Mouse (Mus musculus) kidney, adult 9 months (tissue): Measurements from ENCODE around the gene Pim1.

ENCODE experiments used
- DNase-seq: peaks from one replicate; pipeline ENCODE4 v3.0.0; 2022

The Pim1 gene

GRCm38 (mm10) chr17:29467030-29467429 lies 23.5 kb upstream of the Pim1 start:
- DNase-seq: no peak

GRCm38 (mm10) chr17:29473466-29473865 lies 17.1 kb upstream of the Pim1 start:
- DNase-seq: no peak

- no peak for DNase-seq
Observed at GRCm38 (mm10) chr17:29474036-29474435, 16.5 kb upstream of the Pim1 start.

GRCm38 (mm10) chr17:29475142-29475541 lies 15.4 kb upstream of the Pim1 start:
- no peak for DNase-seq

- no peak for DNase-seq
Observed at GRCm38 (mm10) chr17:29476461-29476860, 14.1 kb upstream of the Pim1 start.

- DNase-seq: no peak
Observed at GRCm38 (mm10) chr17:29477357-29477756, 13.2 kb upstream of the Pim1 start.

- DNase-seq: no peak
Observed at GRCm38 (mm10) chr17:29478271-29478670, 12.3 kb upstream of the Pim1 start.

GRCm38 (mm10) chr17:29480256-29480655 lies 10.3 kb upstream of the Pim1 start:
- DNase-seq: no peak

- DNase-seq: no peak
Observed at GRCm38 (mm10) chr17:29482632-29483031, 7.9 kb upstream of the Pim1 start.

- DNase-seq: no peak
Observed at GRCm38 (mm10) chr17:29483282-29483681, 7.3 kb upstream of the Pim1 start.

- DNase-seq: no peak
Observed at GRCm38 (mm10) chr17:29484431-29484830, 6.1 kb upstream of the Pim1 start.

- no peak for DNase-seq
Observed at GRCm38 (mm10) chr17:29485336-29486233, 5.0 kb upstream of the Pim1 start.

- DNase-seq: peak; percentile 59
Observed at GRCm38 (mm10) chr17:29488257-29488977, 2.1 kb upstream of the Pim1 start.

GRCm38 (mm10) chr17:29488978-29489970 lies 1.3 kb upstream of the Pim1 start:
- DNase-seq: peak; percentile 50

- peak; percentile 98 for DNase-seq
Observed at GRCm38 (mm10) chr17:29489971-29490712, 411 bp upstream of the Pim1 start.

GRCm38 (mm10) chr17:29491591-29492268 lies 1.2 kb downstream of the Pim1 start:
- DNase-seq: peak; percentile 84

GRCm38 (mm10) chr17:29492269-29493191 lies 2.0 kb downstream of the Pim1 start:
- peak; percentile 77 for DNase-seq

- DNase-seq: no peak
Observed at GRCm38 (mm10) chr17:29493461-29493980, 3.0 kb downstream of the Pim1 start.

GRCm38 (mm10) chr17:29494062-29494731 lies 3.6 kb downstream of the Pim1 start:
- no peak for DNase-seq

- DNase-seq: no peak
Observed at GRCm38 (mm10) chr17:29494732-29495076, 4.2 kb downstream of the Pim1 start.
